Mouse (Mus musculus): ENCODE measurements around the gene Cdk8. TPM values are rescaled to one million over a fixed set of nuclear protein-coding genes. Genes with fewer than 3 reads are reported as not detected.

Cdk8 gene
- polyA plus RNA-seq, 1 experiment from 2014 or later, result 15.9 TPM

DNA sequence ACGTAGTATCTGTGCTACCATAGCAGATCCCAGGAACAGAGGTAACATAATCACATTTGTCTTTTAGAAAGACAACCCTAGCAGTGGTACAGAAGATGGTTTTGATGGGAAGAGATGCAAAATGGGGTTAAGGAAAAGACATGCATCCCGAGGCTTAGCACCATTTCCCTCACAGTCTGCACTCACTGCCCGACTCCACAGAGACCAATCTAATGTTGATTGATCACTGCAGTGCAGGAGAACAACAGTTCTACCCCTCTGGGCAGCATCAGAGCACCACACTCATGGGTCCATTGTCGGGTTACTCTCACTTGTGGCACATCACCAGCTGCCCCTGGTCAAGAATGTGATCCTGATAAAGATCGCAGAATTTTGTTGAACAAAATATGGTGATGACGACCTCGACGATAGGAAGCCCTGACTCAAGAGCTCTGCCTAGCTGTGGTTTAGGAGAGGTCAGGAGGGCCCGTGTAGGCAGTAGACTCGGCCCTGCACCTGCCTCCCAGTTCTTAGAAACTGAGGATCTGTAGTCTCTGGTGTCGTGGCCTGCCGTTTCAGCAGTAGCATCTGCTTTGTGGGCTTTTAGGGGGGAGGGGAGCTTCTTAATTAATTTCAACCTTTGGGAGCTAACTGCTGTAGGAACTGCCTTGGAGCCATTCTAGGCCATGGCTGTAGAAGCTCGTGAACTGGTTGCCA, 51.0 kb downstream of the Cdk8 start:
- H3K4me2 ChIP-seq (ENCODE audit: low read length), result no peak overlapping the region
- H3K4me3 ChIP-seq (ENCODE audit: low read depth, low read length), result no peak overlapping the region
- H3K36me3 ChIP-seq (ENCODE audit: control insufficient read depth, insufficient read depth, low read length), result peaks cover 27% of the 10 kb centered on the region
- H3K27me3 ChIP-seq (replicated peaks; ENCODE audit: control insufficient read depth, insufficient read depth, low read length), result no peaks in the 10 kb centered on the region
- H3K9ac ChIP-seq (ENCODE audit: low read length), result no peak overlapping the region
- ATAC-seq (no peak), DNase-seq (ENCODE audit: low spot score) (no peak)
- no peaks in the 10 kb centered on the region for H3K9me3 ChIP-seq (replicated peaks; ENCODE audit: control insufficient read depth, low read length)
- H3K27ac ChIP-seq (ENCODE audit: low read depth, low read length), result no peak overlapping the region
- H3K4me1 ChIP-seq (ENCODE audit: control insufficient read depth, insufficient read depth, low read length), result no peaks in the 10 kb centered on the region
- 90% methylated on average over 13 of the region's 13 CpGs for WGBS

DNA sequence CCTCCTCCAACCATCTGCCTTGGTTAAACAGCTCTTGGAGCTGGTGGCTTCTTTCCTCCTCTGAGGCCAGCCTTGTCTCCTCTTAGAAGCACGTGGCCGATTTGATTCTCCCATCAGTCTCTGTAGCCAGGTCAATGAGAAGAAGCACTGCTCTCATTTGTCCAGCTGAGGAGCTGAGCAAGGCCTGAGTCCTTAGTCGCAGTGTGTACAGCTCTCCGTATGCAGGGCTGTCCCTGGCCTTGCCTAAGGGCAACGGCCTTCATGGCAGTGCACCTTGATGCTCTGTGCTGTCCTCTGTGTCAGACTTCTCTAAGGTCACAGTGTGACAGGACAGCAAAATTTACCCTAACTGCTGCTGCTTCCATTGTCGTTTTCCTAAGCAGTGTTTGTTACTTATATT, 52.9 kb downstream of the Cdk8 start:
- Histone ChIP-seq H3K9me3 (replicated peaks; ENCODE audit: control insufficient read depth, low read length) (no peaks in the 10 kb centered on the region), H3K4me1 (ENCODE audit: control insufficient read depth, insufficient read depth, low read length) (no peaks in the 10 kb centered on the region), H3K27me3 (replicated peaks; ENCODE audit: control insufficient read depth, insufficient read depth, low read length) (no peaks in the 10 kb centered on the region), H3K36me3 (ENCODE audit: control insufficient read depth, insufficient read depth, low read length) (peaks cover 40% of the 10 kb centered on the region), H3K27ac (ENCODE audit: low read depth, low read length) (no peak overlapping the region), H3K4me2 (ENCODE audit: low read length) (no peak overlapping the region), H3K9ac (ENCODE audit: low read length) (no peak overlapping the region), H3K4me3 (ENCODE audit: low read depth, low read length) (no peak overlapping the region)
- ATAC-seq (no peak), DNase-seq (ENCODE audit: low spot score) (no peak)
- 90% methylated on average over 6 of the region's 6 CpGs for WGBS

DNA sequence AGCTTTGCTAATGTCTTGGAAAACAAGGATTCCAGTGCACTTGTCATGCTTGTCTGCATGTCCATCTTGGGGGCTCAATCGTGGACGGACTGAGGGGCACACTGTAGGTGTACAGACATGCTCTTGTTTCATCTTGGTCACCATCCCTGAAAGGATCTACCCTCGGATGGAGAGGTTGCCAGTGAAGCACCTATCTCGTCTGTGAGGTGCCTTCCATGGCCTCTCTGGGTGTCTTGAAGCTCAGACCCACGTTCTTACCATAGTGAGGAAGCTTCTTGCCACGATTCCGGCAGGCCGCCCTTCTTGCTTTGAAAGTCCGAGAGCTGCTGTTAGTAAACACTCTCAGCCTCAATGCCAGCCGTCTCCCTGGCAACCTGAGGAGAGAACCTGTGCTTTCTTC, 56.4 kb downstream of the Cdk8 start:
- Histone ChIP-seq H3K9ac (ENCODE audit: low read length) (no peak overlapping the region), H3K4me3 (ENCODE audit: low read depth, low read length) (no peak overlapping the region), H3K4me1 (ENCODE audit: control insufficient read depth, insufficient read depth, low read length) (no peaks in the 10 kb centered on the region), H3K36me3 (ENCODE audit: control insufficient read depth, insufficient read depth, low read length) (peaks cover 50% of the 10 kb centered on the region), H3K27ac (ENCODE audit: low read depth, low read length) (no peak overlapping the region), H3K9me3 (replicated peaks; ENCODE audit: control insufficient read depth, low read length) (no peaks in the 10 kb centered on the region), H3K4me2 (ENCODE audit: low read length) (no peak overlapping the region), H3K27me3 (replicated peaks; ENCODE audit: control insufficient read depth, insufficient read depth, low read length) (no peaks in the 10 kb centered on the region)
- 87% methylated on average over 10 of the region's 10 CpGs for WGBS
- DNase-seq (ENCODE audit: low spot score) (no peak), ATAC-seq (no peak)

DNA sequence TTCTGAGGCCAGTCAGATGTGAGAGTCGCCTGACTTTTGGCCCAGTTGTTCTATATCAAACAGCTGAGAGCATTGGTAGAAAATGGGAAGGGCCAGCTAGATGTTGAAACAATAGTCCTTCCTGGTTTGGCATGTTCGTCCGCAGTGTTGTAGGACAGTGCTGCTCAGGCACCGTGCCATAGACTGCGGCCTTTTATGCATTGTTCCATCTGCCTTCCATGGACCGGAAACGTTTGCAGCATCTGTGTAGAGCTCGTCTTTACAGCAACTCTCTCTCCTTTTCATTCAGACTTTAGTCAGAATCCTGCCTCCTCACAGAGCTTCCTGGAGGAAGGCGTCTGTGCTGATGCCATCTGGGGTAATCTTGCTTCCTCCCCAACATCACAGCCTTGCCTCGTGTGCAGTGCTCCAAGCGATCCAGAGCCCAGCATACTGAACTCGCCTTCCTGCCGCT, 57.0 kb downstream of the Cdk8 start:
- 82% methylated on average over 13 of the region's 13 CpGs for WGBS
- no peak for ATAC-seq

DNA sequence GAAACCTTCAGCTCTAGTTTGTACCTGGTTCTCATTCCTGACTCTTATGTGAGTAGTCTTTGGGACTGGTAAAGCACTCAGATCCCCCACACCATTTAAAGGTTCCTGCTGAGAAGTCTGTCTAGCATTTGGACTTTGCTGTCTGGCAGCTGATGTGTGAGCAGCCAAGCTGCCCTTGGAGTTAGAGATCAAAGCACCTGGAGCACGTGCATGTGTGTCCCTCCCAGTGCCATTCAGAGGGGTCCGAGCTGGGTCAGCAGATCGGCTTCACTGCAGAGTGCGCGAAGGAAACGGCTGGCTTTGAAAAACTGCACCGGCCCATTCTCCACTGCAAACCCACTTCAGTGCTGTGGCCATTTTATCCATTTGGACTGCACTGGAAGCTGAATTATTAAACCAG, 58.9 kb downstream of the Cdk8 start:
- Histone ChIP-seq H3K4me2 (ENCODE audit: low read length) (no peak overlapping the region), H3K9ac (ENCODE audit: low read length) (no peak overlapping the region), H3K9me3 (replicated peaks; ENCODE audit: control insufficient read depth, low read length) (no peaks in the 10 kb centered on the region), H3K4me3 (ENCODE audit: low read depth, low read length) (no peak overlapping the region), H3K4me1 (ENCODE audit: control insufficient read depth, insufficient read depth, low read length) (no peaks in the 10 kb centered on the region), H3K36me3 (ENCODE audit: control insufficient read depth, insufficient read depth, low read length) (peaks cover 53% of the 10 kb centered on the region), H3K27ac (ENCODE audit: low read depth, low read length) (no peak overlapping the region), H3K27me3 (replicated peaks; ENCODE audit: control insufficient read depth, insufficient read depth, low read length) (no peaks in the 10 kb centered on the region)
- ATAC-seq (no peak), DNase-seq (ENCODE audit: low spot score) (no peak)
- whole genome bisulfite sequencing, result 91% methylated on average over 7 of the region's 7 CpGs

More for the DNA sequence above, 57.0 kb downstream of the Cdk8 start:
- H3K27ac ChIP-seq (ENCODE audit: low read depth, low read length), result no peak overlapping the region
- H3K27me3 ChIP-seq (replicated peaks; ENCODE audit: control insufficient read depth, insufficient read depth, low read length), result no peaks in the 10 kb centered on the region
- H3K4me2 ChIP-seq (ENCODE audit: low read length), result no peak overlapping the region
- no peak for DNase-seq (ENCODE audit: low spot score)
- H3K9me3 ChIP-seq (replicated peaks; ENCODE audit: control insufficient read depth, low read length), result no peaks in the 10 kb centered on the region
- H3K36me3 ChIP-seq (ENCODE audit: control insufficient read depth, insufficient read depth, low read length), result peaks cover 51% of the 10 kb centered on the region
- H3K4me1 ChIP-seq (ENCODE audit: control insufficient read depth, insufficient read depth, low read length), result no peaks in the 10 kb centered on the region
- H3K4me3 ChIP-seq (ENCODE audit: low read depth, low read length), result no peak overlapping the region
- no peak overlapping the region for H3K9ac ChIP-seq (ENCODE audit: low read length)

DNA sequence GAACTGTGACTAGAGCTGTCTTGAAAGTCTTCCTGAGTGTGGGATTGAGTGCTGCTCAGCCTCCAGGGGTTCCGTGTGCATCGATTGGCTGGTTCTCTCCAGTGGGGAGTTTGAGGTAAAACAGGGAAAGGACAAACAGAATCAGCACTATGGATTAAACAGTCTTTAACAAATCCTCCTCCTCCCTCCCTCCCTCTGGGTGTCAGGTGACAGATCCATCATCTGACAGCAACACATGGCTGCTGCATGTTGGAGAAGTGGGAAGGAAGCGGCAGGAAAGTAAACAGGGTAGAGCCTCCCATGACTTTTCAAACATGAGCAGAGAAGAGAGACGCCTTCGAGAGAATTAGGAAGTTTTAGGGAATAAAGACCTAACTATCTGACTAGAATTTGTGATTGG, 59.4 kb downstream of the Cdk8 start:
- Histone ChIP-seq H3K27me3 (replicated peaks; ENCODE audit: control insufficient read depth, insufficient read depth, low read length) (no peaks in the 10 kb centered on the region), H3K4me1 (ENCODE audit: control insufficient read depth, insufficient read depth, low read length) (no peaks in the 10 kb centered on the region), H3K9me3 (replicated peaks; ENCODE audit: control insufficient read depth, low read length) (no peaks in the 10 kb centered on the region), H3K4me2 (ENCODE audit: low read length) (no peak overlapping the region), H3K9ac (ENCODE audit: low read length) (no peak overlapping the region), H3K27ac (ENCODE audit: low read depth, low read length) (no peak overlapping the region), H3K4me3 (ENCODE audit: low read depth, low read length) (no peak overlapping the region), H3K36me3 (ENCODE audit: control insufficient read depth, insufficient read depth, low read length) (peaks cover 52% of the 10 kb centered on the region)
- ATAC-seq (no peak), DNase-seq (ENCODE audit: low spot score) (no peak)
- 87% methylated on average over 5 of the region's 5 CpGs for WGBS

DNA sequence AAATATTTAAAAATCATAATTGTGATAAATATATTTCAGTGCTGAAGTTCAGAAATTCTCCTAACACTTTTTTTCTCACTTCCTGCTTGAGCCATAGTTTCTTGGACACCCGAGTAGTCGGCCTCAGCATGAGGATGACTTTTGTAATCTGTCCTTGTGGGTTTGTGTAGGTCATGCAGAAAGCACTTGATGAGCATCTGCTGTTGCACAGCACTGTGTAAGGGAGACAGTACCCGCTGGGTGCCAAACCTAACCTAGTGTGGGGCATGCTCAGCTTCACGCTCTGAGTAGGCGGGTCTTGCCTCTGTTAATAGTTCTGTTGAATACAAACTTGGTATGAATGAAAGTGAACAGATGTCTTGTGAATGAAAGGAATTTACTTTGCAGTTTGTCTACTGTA, 60.5 kb downstream of the Cdk8 start:
- Histone ChIP-seq H3K4me1 (ENCODE audit: control insufficient read depth, insufficient read depth, low read length) (no peaks in the 10 kb centered on the region), H3K4me3 (ENCODE audit: low read depth, low read length) (no peak overlapping the region), H3K36me3 (ENCODE audit: control insufficient read depth, insufficient read depth, low read length) (peaks cover 48% of the 10 kb centered on the region), H3K9ac (ENCODE audit: low read length) (no peak overlapping the region), H3K27me3 (replicated peaks; ENCODE audit: control insufficient read depth, insufficient read depth, low read length) (no peaks in the 10 kb centered on the region), H3K9me3 (replicated peaks; ENCODE audit: control insufficient read depth, low read length) (no peaks in the 10 kb centered on the region), H3K4me2 (ENCODE audit: low read length) (no peak overlapping the region), H3K27ac (ENCODE audit: low read depth, low read length) (no peak overlapping the region)
- WGBS, result 69% methylated on average over 5 of the region's 5 CpGs
- DNase-seq (ENCODE audit: low spot score) (peak; percentile 9), ATAC-seq (no peak)

DNA sequence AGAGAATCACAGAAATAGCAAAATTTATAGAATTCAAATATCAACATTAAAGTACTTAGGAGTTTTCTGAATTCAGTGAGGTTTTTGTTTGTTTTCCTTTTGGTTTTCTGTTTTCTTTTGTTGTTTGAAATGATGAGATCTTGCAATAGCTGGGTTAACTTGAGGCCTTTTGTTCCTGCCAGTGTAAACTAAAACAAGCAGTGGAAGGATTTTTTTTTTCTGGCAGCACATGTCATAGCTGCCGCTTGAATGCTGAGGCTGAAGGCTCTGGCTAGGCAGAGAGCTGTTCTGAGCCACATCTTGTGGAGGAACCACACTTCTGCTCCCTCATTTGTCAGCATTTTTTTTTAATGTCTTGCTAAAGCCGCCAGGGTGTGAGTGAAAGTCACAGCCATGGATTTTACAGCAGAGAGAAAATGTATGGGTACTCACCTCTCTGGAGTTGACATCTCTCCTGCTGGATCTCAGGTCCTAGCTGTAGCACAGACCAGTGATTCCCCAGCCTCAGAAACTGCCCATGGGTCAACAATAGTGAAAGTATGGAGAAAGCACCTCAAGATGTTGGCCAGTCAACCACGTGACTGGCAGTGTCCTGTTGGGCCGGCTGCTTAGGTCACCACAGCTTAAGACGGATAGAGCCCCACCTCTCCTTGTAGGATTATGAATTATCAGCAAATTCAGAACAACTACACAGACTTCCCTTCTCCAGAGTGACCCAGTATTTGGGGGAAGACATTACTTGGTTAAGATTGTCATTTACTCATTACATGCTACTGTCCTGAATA, 62.1 kb downstream of the Cdk8 start:
- 86% methylated on average over 5 of the region's 5 CpGs for WGBS
- no peak overlapping the region for H3K27ac ChIP-seq (ENCODE audit: low read depth, low read length)
- no peaks in the 10 kb centered on the region for H3K27me3 ChIP-seq (replicated peaks; ENCODE audit: control insufficient read depth, insufficient read depth, low read length)
- no peak overlapping the region for H3K4me3 ChIP-seq (ENCODE audit: low read depth, low read length)
- no peak overlapping the region for H3K4me2 ChIP-seq (ENCODE audit: low read length)
- no peaks in the 10 kb centered on the region for H3K4me1 ChIP-seq (ENCODE audit: control insufficient read depth, insufficient read depth, low read length)
- peaks cover 45% of the 10 kb centered on the region for H3K36me3 ChIP-seq (ENCODE audit: control insufficient read depth, insufficient read depth, low read length)
- ATAC-seq (no peak), DNase-seq (ENCODE audit: low spot score) (no peak)
- H3K9ac ChIP-seq (ENCODE audit: low read length), result no peak overlapping the region
- no peaks in the 10 kb centered on the region for H3K9me3 ChIP-seq (replicated peaks; ENCODE audit: control insufficient read depth, low read length)
